Mouse (Mus musculus): ENCODE data around the gene Itih4. TPM values are rescaled to one million over a fixed set of nuclear protein-coding genes. Genes with fewer than 3 reads are reported as not detected.

The Itih4 gene
- polyA plus RNA-seq, 1 experiment from 2014 or later, result not detected

DNA sequence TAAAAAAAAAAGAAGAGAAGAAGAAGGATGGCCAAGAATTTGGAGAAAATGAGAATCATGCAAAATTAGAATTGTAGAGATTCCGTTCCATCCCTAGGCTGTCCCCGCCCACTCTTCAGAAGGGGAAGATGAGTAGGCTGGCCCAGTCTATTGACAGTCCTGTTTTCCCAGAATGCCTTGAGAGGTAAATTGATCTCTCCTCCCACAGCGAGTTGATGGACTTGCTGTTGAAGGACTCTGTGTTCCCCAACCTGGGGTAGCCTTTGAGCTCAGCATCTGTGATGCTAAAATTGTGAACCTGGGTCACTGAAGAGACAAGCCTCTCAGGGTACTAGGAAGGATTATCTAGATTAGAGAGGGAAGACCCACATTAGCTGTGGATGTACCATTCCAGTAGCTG is 39.2 kb downstream of the Itih4 start:
- ATAC-seq (replicated peaks; ENCODE audit: insufficient number of reproducible peaks, low FRiP score, low TSS enrichment, low read depth) (no peak), DNase-seq (ENCODE audit: low spot score) (no peak)
- no peak overlapping the region for H3K9ac ChIP-seq (replicated peaks; ENCODE audit: low read length)
- H3K4me1 ChIP-seq (ENCODE audit: control insufficient read depth, insufficient read depth, low read length), result no peaks in the 10 kb centered on the region
- WGBS, result 75% methylated on average over 3 of the region's 3 CpGs
- H3K4me3 ChIP-seq (ENCODE audit: low read depth, low read length), result no peak overlapping the region
- no peaks in the 10 kb centered on the region for H3K9me3 ChIP-seq (replicated peaks; ENCODE audit: control insufficient read depth, low read length)
- no peaks in the 10 kb centered on the region for H3K27me3 ChIP-seq (ENCODE audit: control insufficient read depth, insufficient read depth, low read length)
- H3K36me3 ChIP-seq (replicated peaks; ENCODE audit: control insufficient read depth, insufficient read depth, low read depth, low read length), result no peaks in the 10 kb centered on the region
- H3K27ac ChIP-seq (replicated peaks; ENCODE audit: low read depth, low read length), result no peak overlapping the region
- no peak overlapping the region for H3K4me2 ChIP-seq (ENCODE audit: low read depth, low read length)

DNA sequence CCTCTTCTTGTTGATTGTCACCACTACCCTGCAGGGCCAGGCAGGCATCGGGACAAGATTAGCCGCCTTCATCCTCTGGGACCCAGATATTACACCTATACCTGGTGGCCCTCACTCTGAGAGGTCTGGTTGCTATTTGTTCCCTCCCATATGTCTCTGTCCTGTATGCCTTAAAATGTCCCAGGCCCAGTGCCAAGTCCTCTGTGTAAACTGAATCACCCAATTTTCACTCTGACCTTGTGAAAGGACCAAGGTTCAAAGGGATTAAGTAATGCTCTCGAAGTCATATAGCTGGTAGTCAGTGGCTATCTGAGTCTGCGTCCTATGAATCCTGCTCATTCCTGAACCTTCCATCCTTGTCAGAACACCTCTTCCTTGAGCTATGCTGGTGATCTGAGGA is 44.1 kb downstream of the Itih4 start:
- DNase-seq (ENCODE audit: low spot score) (no peak), ATAC-seq (replicated peaks; ENCODE audit: insufficient number of reproducible peaks, low FRiP score, low TSS enrichment, low read depth) (no peak)
- Histone ChIP-seq H3K9ac (replicated peaks; ENCODE audit: low read length) (no peak overlapping the region), H3K36me3 (replicated peaks; ENCODE audit: control insufficient read depth, insufficient read depth, low read depth, low read length) (no peaks in the 10 kb centered on the region), H3K4me3 (ENCODE audit: low read depth, low read length) (no peak overlapping the region), H3K4me2 (ENCODE audit: low read depth, low read length) (no peak overlapping the region), H3K9me3 (replicated peaks; ENCODE audit: control insufficient read depth, low read length) (no peaks in the 10 kb centered on the region), H3K4me1 (ENCODE audit: control insufficient read depth, insufficient read depth, low read length) (no peaks in the 10 kb centered on the region), H3K27ac (replicated peaks; ENCODE audit: low read depth, low read length) (no peak overlapping the region), H3K27me3 (ENCODE audit: control insufficient read depth, insufficient read depth, low read length) (no peaks in the 10 kb centered on the region)
- 92% methylated on average over 4 of the region's 4 CpGs for WGBS

DNA sequence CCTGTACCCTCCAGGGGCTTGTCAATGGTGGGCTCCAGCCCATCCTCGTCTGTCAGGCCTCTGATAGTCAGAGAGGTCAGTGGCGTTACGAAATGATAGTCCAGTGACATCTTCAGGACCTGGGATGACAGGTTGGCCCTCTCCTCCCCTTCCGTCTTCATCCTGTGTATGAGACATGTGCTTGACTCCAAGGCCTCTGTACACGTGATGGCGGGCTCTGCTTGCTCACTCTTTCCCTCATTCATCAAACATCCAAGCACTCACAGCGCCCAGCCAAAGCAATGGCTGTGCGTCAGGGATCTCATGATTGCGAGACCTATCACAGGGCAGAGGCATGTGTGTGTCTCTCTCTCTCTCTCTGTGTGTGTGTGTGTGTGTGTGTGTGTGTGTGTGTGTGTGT is 47.1 kb downstream of the Itih4 start:
- Histone ChIP-seq H3K4me3 (ENCODE audit: low read depth, low read length) (no peak overlapping the region), H3K27me3 (ENCODE audit: control insufficient read depth, insufficient read depth, low read length) (no peaks in the 10 kb centered on the region), H3K27ac (replicated peaks; ENCODE audit: low read depth, low read length) (no peak overlapping the region), H3K4me2 (ENCODE audit: low read depth, low read length) (no peak overlapping the region), H3K9ac (replicated peaks; ENCODE audit: low read length) (no peak overlapping the region), H3K4me1 (ENCODE audit: control insufficient read depth, insufficient read depth, low read length) (no peaks in the 10 kb centered on the region), H3K9me3 (replicated peaks; ENCODE audit: control insufficient read depth, low read length) (no peaks in the 10 kb centered on the region), H3K36me3 (replicated peaks; ENCODE audit: control insufficient read depth, insufficient read depth, low read depth, low read length) (no peaks in the 10 kb centered on the region)
- 85% methylated on average over 9 of the region's 9 CpGs for WGBS
- DNase-seq (ENCODE audit: low spot score), result no peak
- no peak for ATAC-seq (replicated peaks; ENCODE audit: insufficient number of reproducible peaks, low FRiP score, low TSS enrichment, low read depth)

DNA sequence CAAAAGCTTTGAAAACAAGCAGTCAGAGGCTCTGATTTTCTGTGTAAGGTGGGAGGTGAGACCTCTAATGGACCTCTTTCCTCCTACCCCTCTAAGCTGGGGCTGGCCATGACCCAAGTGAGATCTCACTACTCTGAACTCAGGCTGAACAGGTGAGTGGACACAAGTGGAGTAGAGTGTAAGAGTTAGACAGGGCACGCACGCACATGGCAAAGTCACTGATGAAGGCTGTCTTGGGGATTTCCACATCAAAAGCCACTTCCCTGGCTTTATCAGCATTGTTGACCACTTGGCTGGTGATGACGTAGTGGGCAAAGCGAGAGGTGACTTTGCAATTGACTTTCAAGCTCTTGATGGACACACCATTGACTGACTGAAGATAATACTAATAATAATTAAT is 56.0 kb downstream of the Itih4 start:
- Histone ChIP-seq H3K4me3 (ENCODE audit: low read depth, low read length) (no peak overlapping the region), H3K27me3 (ENCODE audit: control insufficient read depth, insufficient read depth, low read length) (no peaks in the 10 kb centered on the region), H3K4me1 (ENCODE audit: control insufficient read depth, insufficient read depth, low read length) (no peaks in the 10 kb centered on the region), H3K4me2 (ENCODE audit: low read depth, low read length) (no peak overlapping the region), H3K27ac (replicated peaks; ENCODE audit: low read depth, low read length) (no peak overlapping the region), H3K9ac (replicated peaks; ENCODE audit: low read length) (no peak overlapping the region), H3K9me3 (replicated peaks; ENCODE audit: control insufficient read depth, low read length) (no peaks in the 10 kb centered on the region), H3K36me3 (replicated peaks; ENCODE audit: control insufficient read depth, insufficient read depth, low read depth, low read length) (no peaks in the 10 kb centered on the region)
- ATAC-seq (replicated peaks; ENCODE audit: insufficient number of reproducible peaks, low FRiP score, low TSS enrichment, low read depth), result no peak
- no peak for DNase-seq (ENCODE audit: low spot score)
- WGBS, result 91% methylated on average over 4 of the region's 4 CpGs

DNA sequence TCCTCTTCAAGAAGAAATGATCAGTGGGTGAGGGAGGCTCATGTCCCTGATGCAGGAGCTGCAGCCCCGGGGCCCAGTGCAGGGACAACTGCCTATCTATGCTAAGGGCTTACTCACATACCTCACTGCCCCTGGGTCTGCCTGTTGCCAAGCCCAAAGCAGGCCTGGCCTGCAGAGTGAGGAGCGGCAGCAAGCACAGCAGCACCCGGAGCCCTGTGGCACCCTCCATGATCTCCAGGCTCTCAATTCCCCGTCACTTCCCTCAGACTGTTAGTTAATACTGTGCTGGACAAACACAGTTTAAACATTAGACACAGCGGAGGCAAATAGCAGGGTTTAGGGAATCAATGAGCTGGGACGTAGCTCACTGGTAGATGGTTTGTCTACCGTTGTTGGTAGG is 56.8 kb downstream of the Itih4 start, which contains the start of gene Itih1:
Gene Itih1, minus strand, starts transcription at position 252 of the 400 bp plus-strand sequence.
- ATAC-seq (replicated peaks; ENCODE audit: insufficient number of reproducible peaks, low FRiP score, low TSS enrichment, low read depth), result no peak
- WGBS, result 87% methylated on average over 7 of the region's 7 CpGs
- no peaks in the 10 kb centered on the region for H3K9me3 ChIP-seq (replicated peaks; ENCODE audit: control insufficient read depth, low read length)
- H3K4me2 ChIP-seq (ENCODE audit: low read depth, low read length), result no peak within 1 kb of the TSS
- DNase-seq (ENCODE audit: low spot score), result no peak
- H3K27me3 ChIP-seq (ENCODE audit: control insufficient read depth, insufficient read depth, low read length), result no peaks in the 10 kb centered on the region
- H3K4me3 ChIP-seq (ENCODE audit: low read depth, low read length), result no peak within 1 kb of the TSS
- no peaks in the 10 kb centered on the region for H3K36me3 ChIP-seq (replicated peaks; ENCODE audit: control insufficient read depth, insufficient read depth, low read depth, low read length)
- H3K9ac ChIP-seq (replicated peaks; ENCODE audit: low read length), result no peak within 1 kb of the TSS
- no peaks in the 10 kb centered on the region for H3K4me1 ChIP-seq (ENCODE audit: control insufficient read depth, insufficient read depth, low read length)
- H3K27ac ChIP-seq (replicated peaks; ENCODE audit: low read depth, low read length), result no peak within 1 kb of the TSS

DNA sequence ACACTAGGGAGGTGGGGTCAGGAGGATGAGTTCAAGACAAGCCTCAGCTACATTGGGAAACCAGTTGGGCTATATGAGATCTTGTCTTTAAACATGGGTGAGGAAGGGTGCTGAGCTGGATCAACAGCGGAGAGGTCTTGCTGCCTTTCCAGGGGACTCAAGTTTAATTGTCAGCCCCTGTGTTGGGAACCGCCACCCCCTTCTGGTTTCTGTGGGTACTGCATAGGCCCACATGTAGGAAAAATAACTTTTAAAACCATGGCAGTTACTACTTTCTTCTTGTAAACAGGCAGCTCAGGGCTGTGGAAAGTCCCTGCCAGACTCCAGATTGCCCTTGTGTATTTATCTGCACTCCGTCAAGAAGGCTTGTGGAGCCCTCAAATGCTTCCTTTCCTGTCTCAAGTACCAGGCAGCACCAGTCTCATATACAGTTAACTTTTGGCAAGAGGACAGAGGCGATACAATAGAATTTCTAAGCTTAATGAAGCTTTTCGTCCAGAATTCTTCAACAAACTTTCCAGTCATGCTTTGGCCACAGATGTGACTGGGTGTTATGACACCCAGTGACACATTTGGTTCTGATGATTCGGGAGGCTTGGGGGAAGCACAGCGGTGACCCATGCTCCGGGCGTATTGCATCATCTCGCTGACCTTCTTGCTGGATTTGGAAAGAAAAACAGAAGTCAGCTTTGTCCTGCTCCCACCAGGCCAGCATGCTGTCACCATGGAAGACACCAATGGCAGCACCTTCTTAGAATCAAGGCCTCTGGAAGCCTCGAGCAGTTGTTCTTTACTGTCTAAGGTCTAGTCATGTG is 57.8 kb downstream of the Itih4 start:
- no peak overlapping the region for H3K27ac ChIP-seq (replicated peaks; ENCODE audit: low read depth, low read length)
- no peaks in the 10 kb centered on the region for H3K9me3 ChIP-seq (replicated peaks; ENCODE audit: control insufficient read depth, low read length)
- WGBS, result 67% methylated on average over 11 of the region's 11 CpGs
- H3K27me3 ChIP-seq (ENCODE audit: control insufficient read depth, insufficient read depth, low read length), result no peaks in the 10 kb centered on the region
- H3K4me1 ChIP-seq (ENCODE audit: control insufficient read depth, insufficient read depth, low read length), result no peaks in the 10 kb centered on the region
- ATAC-seq (replicated peaks; ENCODE audit: insufficient number of reproducible peaks, low FRiP score, low TSS enrichment, low read depth), result no peak
- no peak overlapping the region for H3K4me2 ChIP-seq (ENCODE audit: low read depth, low read length)
- no peaks in the 10 kb centered on the region for H3K36me3 ChIP-seq (replicated peaks; ENCODE audit: control insufficient read depth, insufficient read depth, low read depth, low read length)
- DNase-seq (ENCODE audit: low spot score), result peak; percentile 66
- no peak overlapping the region for H3K4me3 ChIP-seq (ENCODE audit: low read depth, low read length)
- H3K9ac ChIP-seq (replicated peaks; ENCODE audit: low read length), result no peak overlapping the region

DNA sequence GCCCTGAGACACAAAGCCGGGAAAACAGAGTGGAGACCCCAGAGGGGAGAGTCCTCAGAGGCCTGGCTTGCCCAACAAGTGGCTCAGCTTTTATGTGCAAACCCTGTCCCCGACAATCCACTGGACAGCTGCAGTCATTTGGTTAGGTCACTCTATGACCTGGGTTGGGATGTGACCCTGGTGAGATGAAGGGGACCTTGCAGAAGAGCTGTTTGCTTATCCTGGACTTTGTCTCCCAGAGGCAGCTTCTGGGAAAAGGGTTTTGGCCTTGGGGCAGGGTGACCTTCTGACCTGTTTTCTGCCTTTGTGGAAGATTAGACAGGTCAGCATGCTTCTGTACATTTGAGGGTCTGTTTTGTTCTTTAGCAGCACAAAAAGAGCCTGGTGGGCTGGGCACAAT is 58.5 kb downstream of the Itih4 start:
- WGBS, result 73% methylated on average over 2 of the region's 2 CpGs
- no peak overlapping the region for H3K9ac ChIP-seq (replicated peaks; ENCODE audit: low read length)

DNA sequence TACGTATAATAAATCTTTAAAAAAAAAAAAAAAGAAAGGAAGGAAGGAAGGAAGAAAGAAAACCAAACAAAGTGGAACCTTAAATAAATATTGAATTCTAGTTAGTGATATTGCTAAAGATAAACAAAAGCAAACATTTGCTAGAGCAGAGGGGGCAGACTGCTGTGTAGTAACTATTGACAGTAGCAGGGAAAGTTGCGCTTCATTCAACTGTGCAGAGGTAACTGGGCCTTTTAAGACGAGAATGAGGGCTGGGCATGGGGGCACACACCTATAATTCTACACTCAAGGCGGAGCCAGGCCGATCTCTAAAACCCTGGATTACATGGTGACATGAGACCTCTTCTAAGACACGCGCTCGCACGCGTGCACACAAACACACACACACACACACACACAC is 63.7 kb downstream of the Itih4 start:
- H3K9ac ChIP-seq (replicated peaks; ENCODE audit: low read length), result no peak overlapping the region
- DNase-seq (ENCODE audit: low spot score) (no peak), ATAC-seq (replicated peaks; ENCODE audit: insufficient number of reproducible peaks, low FRiP score, low TSS enrichment, low read depth) (no peak)
- WGBS, result 93% methylated on average over 10 of the region's 10 CpGs
- H3K27ac ChIP-seq (replicated peaks; ENCODE audit: low read depth, low read length), result no peak overlapping the region
- H3K27me3 ChIP-seq (ENCODE audit: control insufficient read depth, insufficient read depth, low read length), result no peaks in the 10 kb centered on the region
- no peak overlapping the region for H3K4me2 ChIP-seq (ENCODE audit: low read depth, low read length)
- no peaks in the 10 kb centered on the region for H3K36me3 ChIP-seq (replicated peaks; ENCODE audit: control insufficient read depth, insufficient read depth, low read depth, low read length)
- no peaks in the 10 kb centered on the region for H3K4me1 ChIP-seq (ENCODE audit: control insufficient read depth, insufficient read depth, low read length)
- no peak overlapping the region for H3K4me3 ChIP-seq (ENCODE audit: low read depth, low read length)
- no peaks in the 10 kb centered on the region for H3K9me3 ChIP-seq (replicated peaks; ENCODE audit: control insufficient read depth, low read length)

More for the DNA sequence above, 58.5 kb downstream of the Itih4 start:
- Histone ChIP-seq H3K9me3 (replicated peaks; ENCODE audit: control insufficient read depth, low read length) (no peaks in the 10 kb centered on the region), H3K27me3 (ENCODE audit: control insufficient read depth, insufficient read depth, low read length) (no peaks in the 10 kb centered on the region), H3K4me1 (ENCODE audit: control insufficient read depth, insufficient read depth, low read length) (no peaks in the 10 kb centered on the region), H3K4me2 (ENCODE audit: low read depth, low read length) (no peak overlapping the region), H3K36me3 (replicated peaks; ENCODE audit: control insufficient read depth, insufficient read depth, low read depth, low read length) (no peaks in the 10 kb centered on the region), H3K27ac (replicated peaks; ENCODE audit: low read depth, low read length) (no peak overlapping the region), H3K4me3 (ENCODE audit: low read depth, low read length) (no peak overlapping the region)
- no peak for DNase-seq (ENCODE audit: low spot score)
- no peak for ATAC-seq (replicated peaks; ENCODE audit: insufficient number of reproducible peaks, low FRiP score, low TSS enrichment, low read depth)
